Mouse (Mus musculus): ENCODE data around the gene Cd68. TPM values are rescaled to one million over a fixed set of nuclear protein-coding genes. Genes with fewer than 3 reads are reported as not detected.

Cd68 gene
- total and polyA plus RNA-seq, 3 experiments = 2.3 to 6.1 TPM; not detected in 1

GRCm38 (mm10) chr11:69697396-69697795 is 31.4 kb upstream of the Cd68 start:
- no peak for DNase-seq (ENCODE audit: low spot score)
- Histone ChIP-seq H3K36me3 (replicated peaks) (no peaks in the 10 kb centered on the region), H3K27me3 (ENCODE audit: insufficient read depth, low read length) (peaks cover 56% of the 10 kb centered on the region), H3K4me3 (ENCODE audit: low read depth, low read length) (no peak overlapping the region), H3K9me3 (replicated peaks) (no peaks in the 10 kb centered on the region; the same call in 1 of the 2 replicates), H3K4me1 (ENCODE audit: insufficient read depth, low read depth, low read length) (peaks cover 3% of the 10 kb centered on the region; the same call in 1 of the 2 replicates)
- ATAC-seq (ENCODE audit: extremely low read depth, insufficient number of reproducible peaks, low FRiP score, poor library complexity, severe bottlenecking) = no peak
- no peak for TF ChIP-seq GATA2 (IDR thresholded peaks at IDR 0.05; ENCODE audit: borderline replicate concordance, low read depth, low read length)
- no peak for TF ChIP-seq TAL1 (conservative IDR thresholded peaks at IDR 0.05; ENCODE audit: low read depth, low read length)
- TF ChIP-seq GATA1 (IDR thresholded peaks at IDR 0.05; ENCODE audit: borderline replicate concordance, low read length) = no peak
- no peak for TF ChIP-seq CTCF (IDR thresholded peaks at IDR 0.05; ENCODE audit: low read depth, low read length)
- no peak for TF ChIP-seq POLR2AphosphoS5 (IDR thresholded peaks at IDR 0.05; ENCODE audit: insufficient replicate concordance, low read depth, low read length)

GRCm38 (mm10) chr11:69695361-69696181 is 29.6 kb upstream of the Cd68 start, which contains the start of the genes Tnfsf12 and Tnfsfm13:
TSS of gene Tnfsf12 (minus strand) at chr11:69695849.
TSS of gene Tnfsfm13 (minus strand) at chr11:69696098.
- ATAC-seq (ENCODE audit: extremely low read depth, insufficient number of reproducible peaks, low FRiP score, poor library complexity, severe bottlenecking) = no peak
- no peak for DNase-seq (ENCODE audit: low spot score)
- Histone ChIP-seq H3K27me3 (ENCODE audit: insufficient read depth, low read length) (peaks cover 61% of the 10 kb centered on the region), H3K36me3 (replicated peaks) (no peaks in the 10 kb centered on the region), H3K4me1 (ENCODE audit: insufficient read depth, low read depth, low read length) (no peaks in the 10 kb centered on the region; the same call in 1 of the 2 replicates), H3K4me3 (ENCODE audit: low read depth, low read length) (no peak within 1 kb of the TSS), H3K9me3 (replicated peaks) (no peaks in the 10 kb centered on the region; the same call in 1 of the 2 replicates)
- no peak for TF ChIP-seq CTCF (IDR thresholded peaks at IDR 0.05; ENCODE audit: low read depth, low read length)
- TF ChIP-seq TAL1 (conservative IDR thresholded peaks at IDR 0.05; ENCODE audit: low read depth, low read length) = no peak
- no peak for TF ChIP-seq GATA2 (IDR thresholded peaks at IDR 0.05; ENCODE audit: borderline replicate concordance, low read depth, low read length)
- no peak for TF ChIP-seq GATA1 (IDR thresholded peaks at IDR 0.05; ENCODE audit: borderline replicate concordance, low read length)
- TF ChIP-seq POLR2AphosphoS5 (IDR thresholded peaks at IDR 0.05; ENCODE audit: insufficient replicate concordance, low read depth, low read length) = no peak

GRCm38 (mm10) chr11:69695046-69695360 is 29.1 kb upstream of the Cd68 start:
- DNase-seq (ENCODE audit: low spot score) = no peak
- H3K27me3 ChIP-seq (ENCODE audit: insufficient read depth, low read length) = peaks cover 63% of the 10 kb centered on the region
- ATAC-seq (ENCODE audit: extremely low read depth, insufficient number of reproducible peaks, low FRiP score, poor library complexity, severe bottlenecking) = no peak
- peaks cover 1% of the 10 kb centered on the region for H3K4me1 ChIP-seq (ENCODE audit: insufficient read depth, low read depth, low read length)
- TF ChIP-seq CTCF (IDR thresholded peaks at IDR 0.05; ENCODE audit: low read depth, low read length) (no peak), POLR2AphosphoS5 (IDR thresholded peaks at IDR 0.05; ENCODE audit: insufficient replicate concordance, low read depth, low read length) (no peak), GATA2 (IDR thresholded peaks at IDR 0.05; ENCODE audit: borderline replicate concordance, low read depth, low read length) (no peak), TAL1 (conservative IDR thresholded peaks at IDR 0.05; ENCODE audit: low read depth, low read length) (no peak), GATA1 (IDR thresholded peaks at IDR 0.05; ENCODE audit: borderline replicate concordance, low read length) (no peak)
- no peaks in the 10 kb centered on the region; the same call in 1 of the 2 replicates for H3K9me3 ChIP-seq (replicated peaks)
- no peaks in the 10 kb centered on the region for H3K36me3 ChIP-seq (replicated peaks)
- H3K4me3 ChIP-seq (ENCODE audit: low read depth, low read length) = no peak overlapping the region

- no peak for DNase-seq (ENCODE audit: low spot score)
- Histone ChIP-seq H3K9me3 (replicated peaks) (no peaks in the 10 kb centered on the region; the same call in 1 of the 2 replicates), H3K27me3 (ENCODE audit: insufficient read depth, low read length) (peaks cover 67% of the 10 kb centered on the region), H3K36me3 (replicated peaks) (no peaks in the 10 kb centered on the region), H3K4me1 (ENCODE audit: insufficient read depth, low read depth, low read length) (peaks cover 6% of the 10 kb centered on the region), H3K4me3 (ENCODE audit: low read depth, low read length) (no peak overlapping the region)
- no peak for ATAC-seq (ENCODE audit: extremely low read depth, insufficient number of reproducible peaks, low FRiP score, poor library complexity, severe bottlenecking)
- TF ChIP-seq CTCF (IDR thresholded peaks at IDR 0.05; ENCODE audit: low read depth, low read length) (no peak), POLR2AphosphoS5 (IDR thresholded peaks at IDR 0.05; ENCODE audit: insufficient replicate concordance, low read depth, low read length) (no peak), TAL1 (conservative IDR thresholded peaks at IDR 0.05; ENCODE audit: low read depth, low read length) (no peak), GATA1 (IDR thresholded peaks at IDR 0.05; ENCODE audit: borderline replicate concordance, low read length) (no peak), GATA2 (IDR thresholded peaks at IDR 0.05; ENCODE audit: borderline replicate concordance, low read depth, low read length) (no peak)
Observed at GRCm38 (mm10) chr11:69693421-69693965, 27.5 kb upstream of the Cd68 start.

GRCm38 (mm10) chr11:69692863-69693262 is 26.9 kb upstream of the Cd68 start:
- peaks cover 71% of the 10 kb centered on the region for H3K27me3 ChIP-seq (ENCODE audit: insufficient read depth, low read length)
- H3K36me3 ChIP-seq (replicated peaks) = no peaks in the 10 kb centered on the region
- peaks cover 6% of the 10 kb centered on the region for H3K4me1 ChIP-seq (ENCODE audit: insufficient read depth, low read depth, low read length)
- no peak overlapping the region for H3K4me3 ChIP-seq (ENCODE audit: low read depth, low read length)
- TF ChIP-seq CTCF (IDR thresholded peaks at IDR 0.05; ENCODE audit: low read depth, low read length) (no peak), POLR2AphosphoS5 (IDR thresholded peaks at IDR 0.05; ENCODE audit: insufficient replicate concordance, low read depth, low read length) (no peak), TAL1 (conservative IDR thresholded peaks at IDR 0.05; ENCODE audit: low read depth, low read length) (no peak), GATA1 (IDR thresholded peaks at IDR 0.05; ENCODE audit: borderline replicate concordance, low read length) (no peak), GATA2 (IDR thresholded peaks at IDR 0.05; ENCODE audit: borderline replicate concordance, low read depth, low read length) (no peak)
- no peaks in the 10 kb centered on the region for H3K9me3 ChIP-seq (replicated peaks)
- DNase-seq (ENCODE audit: low spot score) = no peak
- ATAC-seq (ENCODE audit: extremely low read depth, insufficient number of reproducible peaks, low FRiP score, poor library complexity, severe bottlenecking) = no peak

GRCm38 (mm10) chr11:69692196-69692811 is 26.4 kb upstream of the Cd68 start:
- TF ChIP-seq GATA2 (IDR thresholded peaks at IDR 0.05; ENCODE audit: borderline replicate concordance, low read depth, low read length) (no peak), CTCF (IDR thresholded peaks at IDR 0.05; ENCODE audit: low read depth, low read length) (no peak), POLR2AphosphoS5 (IDR thresholded peaks at IDR 0.05; ENCODE audit: insufficient replicate concordance, low read depth, low read length) (no peak), TAL1 (conservative IDR thresholded peaks at IDR 0.05; ENCODE audit: low read depth, low read length) (no peak), GATA1 (IDR thresholded peaks at IDR 0.05; ENCODE audit: borderline replicate concordance, low read length) (no peak)
- DNase-seq (ENCODE audit: low spot score) (no peak), ATAC-seq (ENCODE audit: extremely low read depth, insufficient number of reproducible peaks, low FRiP score, poor library complexity, severe bottlenecking) (no peak)
- peaks cover 71% of the 10 kb centered on the region for H3K27me3 ChIP-seq (ENCODE audit: insufficient read depth, low read length)
- no peaks in the 10 kb centered on the region for H3K36me3 ChIP-seq (replicated peaks)
- H3K9me3 ChIP-seq (replicated peaks) = no peaks in the 10 kb centered on the region
- H3K4me3 ChIP-seq (ENCODE audit: low read depth, low read length) = no peak overlapping the region
- peaks cover 6% of the 10 kb centered on the region for H3K4me1 ChIP-seq (ENCODE audit: insufficient read depth, low read depth, low read length)

Data from G1E (cell line).